12 mouse cellular contexts compared by ENCODE assay signal in genomic region chr6:114803915-114804535, GRCm38 (mm10).
DNase-seq lines count a peak whose midpoint lies in the region; ATAC-seq and TF ChIP-seq lines count a peak whose summit lies in the region.
"Had no signal": no experiment of that assay in that cellular context is flagged by ENCODE, and none has a peak within 500 bp of the region (broad histone marks: within the 10 kb centered on the region; RNA-seq: fewer than 3 reads in every experiment).

No protein-coding gene starts in this region.

- H3K27ac ChIP-seq in lung, embryonic 14.5 days (ENCODE audit: low read depth), result peak overlapping the region; percentile 20; the same call in 1 of the 2 replicates
- peak overlapping the region; percentile 76 for H3K27ac ChIP-seq in hindbrain, embryonic 11.5 days (ENCODE audit: low read depth, low read length)
- peak overlapping the region; percentile 77 for H3K27ac ChIP-seq in limb, embryonic 15.5 days
- H3K27ac ChIP-seq in neural tube, embryonic 14.5 days (ENCODE audit: low read depth, low read length), result 0 out of 2 replicates have a peak overlapping the region, but pooled peaks have one; percentile 19
- H3K27ac ChIP-seq: liver, embryonic 12.5 days; macrophage had no signal

- no peaks in the 10 kb centered on the region for H3K36me3 ChIP-seq in lung, embryonic 14.5 days (ENCODE audit: insufficient read depth)
- H3K36me3 ChIP-seq in hindbrain, embryonic 11.5 days (ENCODE audit: control insufficient read depth, insufficient read depth, low read length), result no peaks in the 10 kb centered on the region
- H3K36me3 ChIP-seq in limb, embryonic 15.5 days, result no peaks in the 10 kb centered on the region
- H3K36me3 ChIP-seq in neural tube, embryonic 14.5 days (ENCODE audit: control insufficient read depth, insufficient read depth, low read length), result no peaks in the 10 kb centered on the region
- H3K36me3 ChIP-seq: liver, embryonic 12.5 days had no signal

- H3K4me3 ChIP-seq in lung, embryonic 14.5 days (ENCODE audit: low read depth, low read length), result no peak overlapping the region
- H3K4me3 ChIP-seq in hindbrain, embryonic 11.5 days (ENCODE audit: low read depth, low read length), result no peak overlapping the region
- H3K4me3 ChIP-seq in limb, embryonic 15.5 days, result no peak overlapping the region
- H3K4me3 ChIP-seq in neural tube, embryonic 14.5 days (ENCODE audit: low read depth, low read length), result no peak overlapping the region
- H3K4me3 ChIP-seq: erythroblast, embryonic 14.5 days; liver, embryonic 12.5 days had no signal

- H3K4me1 ChIP-seq in lung, embryonic 14.5 days (ENCODE audit: insufficient read depth), result no peaks in the 10 kb centered on the region
- H3K4me1 ChIP-seq in hindbrain, embryonic 11.5 days (replicated peaks; ENCODE audit: control insufficient read depth, insufficient read depth, low read length), result peaks cover 5% of the 10 kb centered on the region
- peaks cover 50% of the 10 kb centered on the region for H3K4me1 ChIP-seq in limb, embryonic 15.5 days
- peaks cover 6% of the 10 kb centered on the region; the same call in 1 of the 2 replicates for H3K4me1 ChIP-seq in neural tube, embryonic 14.5 days (ENCODE audit: control insufficient read depth, insufficient read depth, low read length)

- no peak for ATAC-seq in lung, embryonic 14.5 days (ENCODE audit: insufficient read depth)
- no peak for ATAC-seq in hindbrain, embryonic 11.5 days (ENCODE audit: low FRiP score)
- no peak for ATAC-seq in limb, embryonic 15.5 days (ENCODE audit: insufficient number of reproducible peaks, low FRiP score, low TSS enrichment, low read depth)
- peak; percentile 21; the same call in 1 of the 2 replicates for ATAC-seq in neural tube, embryonic 14.5 days (ENCODE audit: low read depth)
- ATAC-seq: liver, embryonic 12.5 days had no signal

- WGBS in lung, embryonic 14.5 days, result 72% methylated on average over 8 of the region's 8 CpGs
- WGBS in hindbrain, embryonic 11.5 days, result 37% methylated on average over 8 of the region's 8 CpGs
- WGBS in limb, embryonic 15.5 days, result 51% methylated on average over 8 of the region's 8 CpGs
- WGBS in neural tube, embryonic 14.5 days, result 24% methylated on average over 8 of the region's 8 CpGs

- H3K4me2 ChIP-seq in lung, embryonic 14.5 days, result no peak overlapping the region
- H3K4me2 ChIP-seq in hindbrain, embryonic 11.5 days (replicated peaks; ENCODE audit: low read depth, low read length), result no peak overlapping the region
- no peak overlapping the region for H3K4me2 ChIP-seq in limb, embryonic 15.5 days
- H3K4me2 ChIP-seq in neural tube, embryonic 14.5 days (ENCODE audit: low read depth, low read length), result no peak overlapping the region
- H3K4me2 ChIP-seq: liver, embryonic 12.5 days had no signal

- no peak for DNase-seq in lung, embryonic 14.5 days
- DNase-seq in lung, adult 18-20 months, result no peak
- DNase-seq in hindbrain, embryonic 11.5 days (ENCODE audit: low spot score), result peak; percentile 32
- DNase-seq in retina, postnatal 1 day, result no peak
- no peak for DNase-seq in kidney, postnatal 36 days
- DNase-seq in cerebellum, adult 18-20 months, result no peak
- DNase-seq: kidney, adult 11 months had no signal

- no peak for TF ChIP-seq CTCF in lung, embryonic 14.5 days (IDR thresholded peaks at IDR 0.05; ENCODE audit: low read depth)

- H3K27me3 ChIP-seq in lung, embryonic 14.5 days (ENCODE audit: insufficient read depth, low read length), result no peaks in the 10 kb centered on the region
- no peaks in the 10 kb centered on the region for H3K27me3 ChIP-seq in hindbrain, embryonic 11.5 days (ENCODE audit: control insufficient read depth, insufficient read depth, low read length)
- H3K27me3 ChIP-seq in limb, embryonic 15.5 days, result no peaks in the 10 kb centered on the region
- no peaks in the 10 kb centered on the region for H3K27me3 ChIP-seq in neural tube, embryonic 14.5 days (ENCODE audit: control insufficient read depth, insufficient read depth, low read length)
- H3K27me3 ChIP-seq: liver, embryonic 12.5 days had no signal

- no peak overlapping the region for H3K9ac ChIP-seq in lung, embryonic 14.5 days
- H3K9ac ChIP-seq in hindbrain, embryonic 11.5 days (ENCODE audit: low read depth, low read length), result 0 out of 2 replicates have a peak overlapping the region, but pooled peaks have one; percentile 15
- H3K9ac ChIP-seq in limb, embryonic 15.5 days, result no peak overlapping the region
- H3K9ac ChIP-seq in neural tube, embryonic 14.5 days (replicated peaks; ENCODE audit: low read depth, low read length), result no peak overlapping the region
- H3K9ac ChIP-seq: liver, embryonic 12.5 days had no signal

- no peaks in the 10 kb centered on the region for H3K9me3 ChIP-seq in lung, embryonic 14.5 days (ENCODE audit: low read depth, low read length)
- H3K9me3 ChIP-seq in hindbrain, embryonic 11.5 days (ENCODE audit: control insufficient read depth, low read length), result no peaks in the 10 kb centered on the region
- H3K9me3 ChIP-seq in limb, embryonic 15.5 days, result no peaks in the 10 kb centered on the region
- H3K9me3 ChIP-seq in neural tube, embryonic 14.5 days (ENCODE audit: control insufficient read depth, low read length), result no peaks in the 10 kb centered on the region
- H3K9me3 ChIP-seq: liver, embryonic 12.5 days had no signal

Comparison
In these comparisons a context has a peak if more than half of its experiments do, and no peak if none do; other contexts are left out.
1. H3K27ac ChIP-seq: peak in every context shown above with its lines; median percentile 77 in limb, embryonic 15.5 days; 76 in hindbrain, embryonic 11.5 days; 20 in lung, embryonic 14.5 days; 19 in neural tube, embryonic 14.5 days.